Mouse (Mus musculus): ENCODE data around the gene Rpl35a.

DNA sequence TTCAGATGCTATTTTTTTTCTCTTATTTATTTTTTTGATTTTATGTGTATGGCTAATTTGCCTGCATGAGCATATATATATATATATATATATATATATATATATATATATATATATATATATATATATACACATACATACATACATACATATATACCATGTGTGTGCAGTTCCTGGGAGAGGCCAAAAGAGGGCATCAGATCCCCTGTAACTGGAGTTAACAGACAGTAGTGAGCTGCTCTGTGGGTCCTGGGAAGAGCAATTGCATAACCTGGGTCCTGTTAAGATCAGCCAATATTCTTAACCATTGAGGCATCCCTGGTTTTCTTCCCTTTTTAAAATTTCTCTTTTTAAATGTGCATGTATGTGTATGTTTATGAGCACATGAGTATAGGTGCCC lies 14.7 kb downstream of the Rpl35a start:
- TF ChIP-seq GATA1 (IDR thresholded peaks at IDR 0.05; ENCODE audit: borderline replicate concordance, low read length) (no peak), CTCF (IDR thresholded peaks at IDR 0.05; ENCODE audit: low read depth, low read length) (no peak)

Measured in G1E (cell line).